Mouse (Mus musculus) limb, embryonic 14.5 days (tissue): ENCODE results near the gene Ubr1. TPM values are rescaled to one million over a fixed set of nuclear protein-coding genes. Genes with fewer than 3 reads are reported as not detected.
A peak's percentile ranks its signal among the peaks of the same experiment; 100 is the strongest.

Experiments used
- ATAC-seq: fragments of 200-750 bp; cut with Nextera tagmentation; 2 replicates; pipeline ENCODE4 v1.8.0; 2017; ENCODE audit warnings: low read depth, moderate number of reproducible peaks, moderate TSS enrichment; ENCODE audit not compliant: low FRiP score
- DNase-seq: peaks from one replicate; pipeline ENCODE4 v3.0.0-alpha.2; 2015; ENCODE audit warnings: low spot score
- H3K27ac ChIP-seq: fragments of 300-500 bp; sonication (generic); replicated peaks from 2 replicates; pipeline ENCODE4 v1.5.1; 2014; ENCODE audit warnings: low read depth, mild to moderate bottlenecking, low read length, moderate library complexity, mixed read lengths
- H3K27me3 ChIP-seq: fragments of 300-500 bp; sonication (generic); 2 replicates; pipeline ENCODE4 v1.6.1; 2014; ENCODE audit warnings: low read length, mixed read lengths; ENCODE audit not compliant: control insufficient read depth, insufficient read depth
- H3K36me3 ChIP-seq: fragments of 300-500 bp; sonication (generic); 2 replicates; pipeline ENCODE4 v1.6.1; 2014; ENCODE audit warnings: mild to moderate bottlenecking, low read length, moderate library complexity, mixed read lengths; ENCODE audit not compliant: control insufficient read depth, insufficient read depth
- H3K4me1 ChIP-seq: fragments of 300-500 bp; sonication (generic); 2 replicates; pipeline ENCODE4 v1.6.1; 2014; ENCODE audit warnings: antibody characterized with exemption, low read length, mixed read lengths; ENCODE audit not compliant: control insufficient read depth, insufficient read depth
- H3K4me2 ChIP-seq: fragments of 300-500 bp; sonication (generic); replicated peaks from 2 replicates; pipeline ENCODE4 v1.6.1; 2014; ENCODE audit warnings: low read depth, mild to moderate bottlenecking, low read length, moderate library complexity; ENCODE audit not compliant: severe bottlenecking
- H3K4me3 ChIP-seq: fragments of 300-500 bp; sonication (generic); replicated peaks from 2 replicates; pipeline ENCODE4 v1.5.1; 2014; ENCODE audit warnings: low read length
- H3K9ac ChIP-seq: fragments of 300-500 bp; sonication (generic); 2 replicates; pipeline ENCODE4 v1.6.1; 2014; ENCODE audit warnings: mild to moderate bottlenecking, low read depth, low read length, moderate library complexity; ENCODE audit not compliant: severe bottlenecking
- H3K9me3 ChIP-seq: fragments of 300-500 bp; sonication (generic); 2 replicates; pipeline ENCODE4 v1.6.1; 2016; ENCODE audit warnings: low read length; ENCODE audit not compliant: control insufficient read depth
- POLR2A ChIP-seq: fragments of 200-500 bp; IDR thresholded peaks from 2 replicates; pipeline ENCODE4 v1.8.0; 2012; ENCODE audit warnings: inconsistent platforms, mild to moderate bottlenecking, moderate library complexity, borderline replicate concordance; ENCODE audit not compliant: insufficient read depth, insufficient read length; ENCODE audit errors: extremely low read depth
- WGBS: fragments of 180-500 bp; shearing (Covaris S2); extraction: QIAGEN DNeasy Blood & Tissue Kit; methylation state at CpG from one replicate; pipeline ENCODE4 v1.1.7; 2014; 5-methylcytosine and 5-hydroxymethylcytosine counted together
- polyA plus RNA-seq, 2 experiments: library from polyadenylated mRNA; depleted of rRNA in 1 of 2; stranded (reverse) in 1 of 2; unstranded in 1 of 2; fragments of >200 nt; fragmentation: Nextera tagmentation in 1 of 2; extraction: Ambion mirVana in 1 of 2; gene quantifications; 2 replicates each; pipeline versions ENCODE4 v1.2.1 to v1.2.3; 2012 to 2014

The Ubr1 gene
- polyA plus RNA-seq, 2 experiments: 16.8 to 22.6 TPM

DNA sequence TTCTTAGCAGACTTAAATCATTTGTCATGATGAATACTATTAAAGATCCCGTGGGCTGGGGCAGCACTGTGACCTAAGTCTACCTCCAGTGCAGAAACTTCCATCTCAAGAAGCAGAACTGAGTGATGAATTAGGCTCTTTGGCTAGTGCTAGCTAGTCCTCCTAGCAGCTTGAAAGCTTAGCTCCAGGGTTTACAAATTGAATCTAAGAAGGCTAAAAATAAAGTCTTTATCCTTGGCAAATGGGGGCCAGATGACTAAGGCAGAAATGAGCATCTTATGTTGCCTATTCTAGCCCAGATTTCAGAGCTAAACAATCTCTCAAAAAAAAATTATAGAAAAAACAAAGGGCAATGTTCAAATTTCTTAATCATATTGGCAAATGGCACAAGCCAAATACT is 109.8 kb downstream of the Ubr1 start:
- no peak overlapping the region for H3K4me3 ChIP-seq
- no peak for TF ChIP-seq POLR2A
- peaks cover 56% of the 10 kb centered on the region for H3K36me3 ChIP-seq
- no peak overlapping the region for H3K9ac ChIP-seq
- H3K9me3 ChIP-seq: no peaks in the 10 kb centered on the region
- no peak overlapping the region for H3K4me2 ChIP-seq
- no peak overlapping the region for H3K27ac ChIP-seq
- DNase-seq (no peak), ATAC-seq (no peak)
- H3K4me1 ChIP-seq: no peaks in the 10 kb centered on the region
- H3K27me3 ChIP-seq: no peaks in the 10 kb centered on the region
- 87% methylated on average over 1 of the region's 1 CpGs for WGBS

DNA sequence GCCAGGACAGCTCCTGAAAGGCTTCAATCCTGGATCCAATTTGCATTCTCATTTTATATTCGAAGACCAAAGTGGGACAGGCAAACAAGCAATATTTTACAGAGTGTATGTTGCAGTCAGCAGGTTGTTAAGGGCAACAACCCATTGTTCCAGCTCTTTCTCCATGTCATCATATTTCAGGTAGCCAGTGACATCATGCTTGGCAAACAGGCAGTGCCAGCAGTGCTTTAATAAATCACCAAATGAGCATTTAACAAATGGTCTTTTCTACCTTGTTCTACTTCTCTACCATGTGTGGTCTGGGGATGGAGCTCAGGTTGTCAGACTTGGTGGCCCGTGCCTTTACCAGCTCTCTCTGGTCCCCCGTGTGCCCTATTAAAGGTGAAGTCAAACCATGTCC is 112.4 kb downstream of the Ubr1 start:
- WGBS: 77% methylated on average over 3 of the region's 3 CpGs
- Histone ChIP-seq H3K27ac (no peak overlapping the region), H3K4me3 (no peak overlapping the region), H3K4me2 (no peak overlapping the region), H3K9me3 (no peaks in the 10 kb centered on the region), H3K36me3 (peaks cover 33% of the 10 kb centered on the region), H3K27me3 (no peaks in the 10 kb centered on the region), H3K9ac (no peak overlapping the region), H3K4me1 (no peaks in the 10 kb centered on the region)
- DNase-seq: no peak
- no peak for ATAC-seq
- no peak for TF ChIP-seq POLR2A

DNA sequence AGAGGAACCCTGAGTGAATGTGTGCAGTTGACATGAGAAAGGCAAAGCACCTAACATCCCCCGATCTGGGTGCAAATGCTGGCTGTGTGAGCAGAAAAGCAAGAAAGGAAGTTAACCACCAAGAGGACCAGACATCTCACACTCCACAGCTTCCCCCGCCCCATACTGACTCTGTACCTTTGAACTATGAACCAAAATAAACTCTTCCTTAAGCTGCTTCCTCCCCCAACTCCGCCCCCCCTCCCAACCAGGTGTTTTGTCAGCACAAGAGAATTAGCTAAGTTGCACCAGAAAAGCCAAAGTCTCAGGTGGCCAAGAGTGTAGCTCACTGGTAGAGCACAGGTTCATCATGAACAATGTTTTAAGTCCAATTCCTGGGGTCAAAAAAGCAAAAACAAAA is 117.4 kb downstream of the Ubr1 start:
- Histone ChIP-seq H3K9me3 (no peaks in the 10 kb centered on the region), H3K9ac (no peak overlapping the region), H3K27ac (no peak overlapping the region), H3K4me1 (0 out of 2 replicates have a peak, but pooled peaks cover 4% of the 10 kb centered on the region), H3K4me3 (no peak overlapping the region), H3K27me3 (no peaks in the 10 kb centered on the region), H3K36me3 (no peaks in the 10 kb centered on the region), H3K4me2 (no peak overlapping the region)
- no peak for ATAC-seq
- no peak for TF ChIP-seq POLR2A
- 74% methylated on average over 3 of the region's 3 CpGs for WGBS
- DNase-seq: no peak

DNA sequence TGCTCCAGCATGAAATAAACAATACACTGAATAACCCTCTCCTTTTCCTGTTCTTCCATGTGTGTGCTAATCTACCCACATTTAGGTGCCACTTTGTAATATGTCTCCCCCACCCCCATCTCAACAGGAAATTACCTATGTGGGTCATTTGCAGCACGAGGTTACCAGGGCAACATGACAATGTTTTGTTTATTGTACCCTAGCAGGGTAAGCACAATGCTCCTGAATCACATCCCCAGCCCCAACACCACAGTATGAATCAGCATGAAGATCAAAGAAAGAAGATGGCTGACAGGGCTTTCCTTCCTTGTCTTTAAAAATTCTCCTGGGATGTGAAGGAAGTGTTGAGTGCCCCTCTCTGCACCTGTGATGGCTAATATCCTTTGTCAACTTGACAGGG is 117.9 kb downstream of the Ubr1 start:
- Histone ChIP-seq H3K9me3 (no peaks in the 10 kb centered on the region), H3K4me3 (no peak overlapping the region), H3K36me3 (no peaks in the 10 kb centered on the region), H3K4me1 (0 out of 2 replicates have a peak, but pooled peaks cover 4% of the 10 kb centered on the region), H3K9ac (no peak overlapping the region), H3K27ac (no peak overlapping the region), H3K27me3 (no peaks in the 10 kb centered on the region), H3K4me2 (no peak overlapping the region)
- WGBS: 21% methylated on average over 1 of the region's 1 CpGs
- ATAC-seq (no peak), DNase-seq (no peak)
- no peak for TF ChIP-seq POLR2A

DNA sequence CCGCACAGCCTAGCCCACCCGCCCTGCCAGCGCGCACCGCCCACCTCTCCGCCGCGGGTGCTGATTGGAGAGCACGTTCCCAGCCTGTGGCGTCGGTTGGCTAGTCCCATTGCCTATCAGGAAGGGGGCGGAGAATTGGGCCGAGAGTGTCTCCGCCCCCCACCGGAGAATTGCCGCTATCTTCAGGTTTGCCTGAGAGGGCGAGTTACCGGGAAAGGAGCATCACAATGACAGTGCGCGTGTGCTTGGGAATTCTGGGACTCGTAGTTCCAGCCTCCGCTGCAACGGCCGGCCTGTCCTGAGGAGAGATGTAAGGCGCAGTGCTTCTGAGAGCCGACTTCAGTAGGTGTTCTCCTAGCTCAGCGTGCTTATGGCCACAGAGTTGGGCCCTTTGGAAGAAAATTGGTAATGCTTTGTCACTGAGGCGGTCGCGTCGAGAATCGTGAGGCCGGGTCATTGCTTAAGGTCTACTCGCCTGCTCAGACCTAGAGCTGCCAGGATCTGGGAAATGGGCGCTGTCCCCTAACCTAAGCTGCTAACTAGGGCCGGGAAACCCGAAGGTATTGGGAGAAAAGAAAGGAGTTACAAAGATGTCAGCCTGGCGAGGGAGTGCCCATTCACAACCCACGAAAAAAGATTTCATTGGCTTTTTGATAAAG is 120.0 kb downstream of the Ubr1 start, which contains the start of gene Ttbk2:
Gene Ttbk2 (minus strand): TSS at position 181 of the 659 bp plus-strand sequence.
- H3K4me3 ChIP-seq: peak within 1 kb of the TSS; percentile 96
- H3K27ac ChIP-seq: no peak within 1 kb of the TSS; the same call in 1 of the 2 replicates
- peak; percentile 97 for DNase-seq
- peak; percentile 99 for ATAC-seq
- 0 out of 2 replicates have a peak, but pooled peaks cover 4% of the 10 kb centered on the region for H3K4me1 ChIP-seq
- no peaks in the 10 kb centered on the region for H3K27me3 ChIP-seq
- peak within 1 kb of the TSS; percentile 79 for H3K9ac ChIP-seq
- no peaks in the 10 kb centered on the region for H3K9me3 ChIP-seq
- H3K36me3 ChIP-seq: no peaks in the 10 kb centered on the region
- TF ChIP-seq POLR2A: no peak; the same call in 1 of the 2 replicates
- 2% methylated on average over 39 of the region's 39 CpGs for WGBS
- H3K4me2 ChIP-seq: peak within 1 kb of the TSS; percentile 82
